Mouse (Mus musculus): ENCODE measurements at regions not wholly inside any gene's neighbourhood (a gene's known extent, or its start where the extent isn't known, plus 50 kb on each side); places are given as distances from the start of the nearest gene placed in this dataset.

DNA sequence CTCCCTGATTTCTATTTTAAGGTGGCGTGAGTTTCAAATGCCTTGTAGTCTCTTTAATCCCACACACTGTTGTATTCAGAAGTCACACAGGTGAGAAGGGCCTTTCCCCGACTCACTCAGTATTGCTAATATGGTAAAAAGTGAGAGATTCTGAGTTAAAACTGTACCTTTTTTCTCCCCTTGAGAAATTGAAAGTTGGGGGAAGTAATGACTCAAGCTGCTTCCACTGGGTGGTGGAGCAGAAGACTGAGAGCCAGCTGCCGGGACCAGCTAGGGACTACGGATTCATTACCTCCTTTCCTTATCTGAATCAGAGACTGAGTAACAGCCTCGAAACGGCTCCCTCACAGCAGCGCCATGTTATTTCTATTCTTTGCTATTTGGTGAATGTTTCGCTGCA is 214.6 kb upstream of the P2ry1 start:
- no peak for TF ChIP-seq CTCF (IDR thresholded peaks at IDR 0.05)
- TF ChIP-seq POLR2A (IDR thresholded peaks at IDR 0.05; ENCODE audit: insufficient read depth, low read depth, low read length) = no peak
- no peak for TF ChIP-seq EP300 (IDR thresholded peaks at IDR 0.05; ENCODE audit: insufficient read depth, low read depth, low read length)

Measured in heart, adult 2 months (tissue).